Mouse (Mus musculus) embryonic fibroblast, embryonic 13.5 days (primary cell): ENCODE data around the gene Gtdc1.

Source experiments
- CTCF ChIP-seq: IDR thresholded peaks from 2 replicates; pipeline ENCODE4 v1.5.1; 2011; ENCODE audit warnings: mild to moderate bottlenecking, control low read depth, low read length, moderate library complexity, borderline replicate concordance; ENCODE audit not compliant: insufficient read depth
- POLR2A ChIP-seq: IDR thresholded peaks from 2 replicates; pipeline ENCODE4 v1.6.1; 2011; ENCODE audit warnings: low read depth, mild to moderate bottlenecking, control low read depth, low read length, moderate library complexity

GRCm38 (mm10) chr2:44944689-44945088 lies 17.2 kb upstream of the Gtdc1 start:
- TF ChIP-seq CTCF (no peak), POLR2A (no peak)
